Mouse (Mus musculus) hindbrain, embryonic 16.5 days (tissue): ENCODE measurements around the gene Bglap2. TPM values are rescaled to one million over a fixed set of nuclear protein-coding genes. Genes with fewer than 3 reads are reported as not detected.

ENCODE experiments used
- ATAC-seq: fragments of 200-750 bp; cut with Nextera tagmentation; 2 replicates; pipeline ENCODE4 v1.8.0; 2017; ENCODE audit warnings: moderate TSS enrichment, moderate library complexity
- H3K27ac ChIP-seq: fragments of 300-500 bp; sonication (generic); 2 replicates; pipeline ENCODE4 v1.5.1; 2014; ENCODE audit warnings: low read depth, mild to moderate bottlenecking, control low read depth, low read length, moderate library complexity
- H3K27me3 ChIP-seq: fragments of 300-500 bp; sonication (generic); replicated peaks from 2 replicates; pipeline ENCODE4 v1.6.1; 2014; ENCODE audit warnings: low read length; ENCODE audit not compliant: control insufficient read depth, insufficient read depth
- H3K36me3 ChIP-seq: fragments of 300-500 bp; sonication (generic); 2 replicates; pipeline ENCODE4 v1.6.1; 2014; ENCODE audit warnings: mild to moderate bottlenecking, low read length, moderate library complexity, mixed read lengths; ENCODE audit not compliant: control insufficient read depth, insufficient read depth
- H3K4me1 ChIP-seq: fragments of 300-500 bp; sonication (generic); 2 replicates; pipeline ENCODE4 v1.6.1; 2014; ENCODE audit warnings: low read depth, low read length; ENCODE audit not compliant: control insufficient read depth, insufficient read depth
- H3K4me2 ChIP-seq: fragments of 300-500 bp; sonication (generic); 2 replicates; pipeline ENCODE4 v1.6.1; 2014; ENCODE audit warnings: mild to moderate bottlenecking, low read length, control low read depth, moderate library complexity
- H3K4me3 ChIP-seq: fragments of 300-500 bp; sonication (generic); 2 replicates; pipeline ENCODE4 v1.5.1; 2014; ENCODE audit warnings: mild to moderate bottlenecking, low read length, control low read depth, moderate library complexity
- H3K9ac ChIP-seq: fragments of 300-500 bp; sonication (generic); 2 replicates; pipeline ENCODE4 v1.6.1; 2014; ENCODE audit warnings: low read depth, mild to moderate bottlenecking, control low read depth, low read length, moderate library complexity
- H3K9me3 ChIP-seq: fragments of 300-500 bp; sonication (generic); 2 replicates; pipeline ENCODE4 v1.6.1; 2014; ENCODE audit warnings: mild to moderate bottlenecking, low read length, moderate library complexity; ENCODE audit not compliant: control insufficient read depth
- WGBS: fragments of 180-500 bp; shearing (Covaris S2); extraction: QIAGEN DNeasy Blood & Tissue Kit; methylation state at CpG from one replicate; pipeline ENCODE4 v1.1.7; 2014; 5-methylcytosine and 5-hydroxymethylcytosine counted together
- polyA plus RNA-seq: library from polyadenylated mRNA; unstranded; fragments of >200 nt; fragmentation: Nextera tagmentation; extraction: Ambion mirVana; gene quantifications from 2 replicates; pipeline ENCODE4 v1.2.1, GENCODE M21; 2015

Bglap2 gene
- polyA plus RNA-seq, 1 experiment from 2014 or later = not detected

DNA sequence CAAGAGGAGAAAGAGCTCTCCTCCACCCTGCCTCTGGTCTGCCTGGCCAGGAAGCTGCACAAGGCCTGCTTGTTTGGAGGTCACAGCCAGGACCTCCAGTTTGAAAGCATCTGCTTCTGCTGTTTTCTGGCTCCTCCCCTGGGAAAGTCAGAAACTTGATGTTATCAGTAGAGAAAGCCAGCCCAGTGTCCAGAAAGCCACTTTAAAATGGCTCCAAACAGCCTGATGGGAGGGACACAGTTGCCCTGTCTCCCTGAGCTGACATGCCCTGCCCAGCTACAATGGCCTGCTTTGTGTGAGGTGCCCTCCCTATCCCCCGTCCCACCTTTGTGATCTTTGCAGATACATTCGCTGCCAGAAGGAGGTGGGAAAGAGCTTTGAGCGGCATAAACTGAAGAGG lies 18.5 kb downstream of the Bglap2 start:
- no peak for ATAC-seq
- Histone ChIP-seq H3K27ac (no peak overlapping the region), H3K36me3 (peaks cover 54% of the 10 kb centered on the region), H3K4me2 (no peak overlapping the region), H3K9ac (no peak overlapping the region), H3K9me3 (no peaks in the 10 kb centered on the region), H3K4me3 (no peak overlapping the region), H3K27me3 (no peaks in the 10 kb centered on the region), H3K4me1 (no peaks in the 10 kb centered on the region)
- 75% methylated on average over 3 of the region's 3 CpGs for WGBS

DNA sequence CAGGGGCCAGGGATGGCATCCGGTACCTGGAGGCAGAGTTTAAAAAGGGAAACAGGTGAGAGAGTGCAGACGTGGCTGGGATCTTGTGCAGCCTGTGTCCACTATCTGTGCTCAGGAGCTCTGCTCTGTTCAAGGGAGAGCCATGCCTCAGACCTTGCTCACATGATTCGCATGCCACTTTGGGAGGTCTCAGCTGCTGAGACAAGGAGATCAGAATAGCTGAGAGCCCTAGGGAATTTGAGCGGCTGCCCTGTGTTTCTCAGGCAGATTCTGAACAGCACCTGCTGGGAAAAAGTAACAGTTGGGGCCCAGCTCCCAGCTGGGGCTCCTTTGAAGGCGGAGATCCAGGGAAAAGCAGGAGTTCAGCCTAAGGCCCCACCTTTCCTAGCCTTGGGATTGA lies 18.9 kb downstream of the Bglap2 start:
- Histone ChIP-seq H3K27me3 (no peaks in the 10 kb centered on the region), H3K9me3 (no peaks in the 10 kb centered on the region), H3K4me3 (no peak overlapping the region), H3K4me2 (no peak overlapping the region), H3K36me3 (peaks cover 54% of the 10 kb centered on the region), H3K9ac (no peak overlapping the region), H3K27ac (no peak overlapping the region), H3K4me1 (no peaks in the 10 kb centered on the region)
- ATAC-seq = no peak
- 58% methylated on average over 5 of the region's 5 CpGs for WGBS

- Histone ChIP-seq H3K9me3 (no peaks in the 10 kb centered on the region), H3K27ac (no peak overlapping the region), H3K4me3 (no peak overlapping the region), H3K36me3 (peaks cover 72% of the 10 kb centered on the region), H3K4me2 (no peak overlapping the region), H3K9ac (no peak overlapping the region), H3K27me3 (no peaks in the 10 kb centered on the region), H3K4me1 (no peaks in the 10 kb centered on the region)
- WGBS = 96% methylated on average over 8 of the region's 8 CpGs
- no peak for ATAC-seq
These were observed 23.9 kb downstream of the Bglap2 start for GRCm38 (mm10) chr3:88354396-88355165.

GRCm38 (mm10) chr3:88352907-88353306 lies 25.6 kb downstream of the Bglap2 start:
- H3K36me3 ChIP-seq = peaks cover 70% of the 10 kb centered on the region
- 90% methylated on average over 9 of the region's 9 CpGs for WGBS
- H3K27ac ChIP-seq = no peak overlapping the region
- H3K27me3 ChIP-seq = no peaks in the 10 kb centered on the region
- H3K9me3 ChIP-seq = no peaks in the 10 kb centered on the region
- no peaks in the 10 kb centered on the region for H3K4me1 ChIP-seq
- H3K9ac ChIP-seq = no peak overlapping the region
- no peak for ATAC-seq
- no peak overlapping the region for H3K4me2 ChIP-seq
- H3K4me3 ChIP-seq = no peak overlapping the region

DNA sequence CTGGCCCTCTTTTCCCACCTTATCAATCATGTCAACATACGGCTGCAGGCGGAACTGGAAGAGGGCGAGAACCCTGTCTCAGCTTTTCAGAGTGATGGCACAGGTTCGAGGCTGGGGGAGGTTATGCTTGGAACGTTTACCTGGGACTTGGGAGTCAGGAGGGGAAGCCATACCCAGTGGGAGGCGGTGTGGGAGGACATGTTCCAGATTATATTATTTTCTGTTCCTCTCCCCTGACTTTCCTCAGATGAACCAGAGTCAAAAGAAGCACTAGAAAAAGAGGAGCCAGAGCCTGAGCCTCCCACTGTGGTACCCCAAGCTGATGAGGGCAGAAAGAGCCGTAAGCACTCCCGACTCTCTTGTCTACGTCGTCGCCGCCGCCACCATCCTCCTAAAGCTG lies 27.8 kb downstream of the Bglap2 start:
- WGBS = 95% methylated on average over 13 of the region's 13 CpGs
- Histone ChIP-seq H3K36me3 (peaks cover 72% of the 10 kb centered on the region), H3K27me3 (no peaks in the 10 kb centered on the region), H3K9ac (no peak overlapping the region), H3K4me2 (no peak overlapping the region), H3K27ac (no peak overlapping the region), H3K4me1 (no peaks in the 10 kb centered on the region), H3K4me3 (no peak overlapping the region), H3K9me3 (no peaks in the 10 kb centered on the region)
- ATAC-seq = no peak

DNA sequence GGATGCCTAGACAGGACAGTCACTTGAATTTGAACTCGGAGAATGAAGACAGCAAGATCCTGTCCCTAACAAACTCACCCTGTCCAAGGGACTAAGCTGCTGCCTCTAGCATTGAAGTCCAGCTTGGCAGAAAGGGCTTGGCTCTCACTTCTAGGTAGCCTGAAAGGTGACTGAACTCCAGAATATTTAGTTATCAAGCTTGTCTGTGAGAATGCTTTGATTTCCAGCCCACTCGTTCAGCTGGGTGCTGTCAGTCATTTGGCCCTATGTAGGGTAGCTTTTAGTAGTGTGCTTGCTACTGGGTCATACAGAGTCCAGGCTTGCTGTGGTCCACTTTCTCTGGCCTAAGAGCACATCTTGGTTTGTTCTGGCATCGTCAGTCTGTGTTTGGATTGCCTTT lies 39.5 kb downstream of the Bglap2 start:
- H3K9me3 ChIP-seq = no peaks in the 10 kb centered on the region
- peaks cover 13% of the 10 kb centered on the region for H3K4me1 ChIP-seq
- no peak overlapping the region for H3K4me2 ChIP-seq
- no peak for ATAC-seq
- H3K27ac ChIP-seq = no peak overlapping the region
- no peak overlapping the region for H3K9ac ChIP-seq
- H3K27me3 ChIP-seq = no peaks in the 10 kb centered on the region
- 73% methylated on average over 3 of the region's 3 CpGs for WGBS
- H3K36me3 ChIP-seq = peaks cover 17% of the 10 kb centered on the region
- H3K4me3 ChIP-seq = no peak overlapping the region

GRCm38 (mm10) chr3:88338316-88338715 lies 40.2 kb downstream of the Bglap2 start:
- 95% methylated on average over 7 of the region's 7 CpGs for WGBS
- Histone ChIP-seq H3K4me3 (no peak overlapping the region), H3K9me3 (no peaks in the 10 kb centered on the region), H3K27ac (no peak overlapping the region), H3K4me1 (peaks cover 13% of the 10 kb centered on the region), H3K27me3 (no peaks in the 10 kb centered on the region), H3K36me3 (peaks cover 15% of the 10 kb centered on the region), H3K9ac (no peak overlapping the region), H3K4me2 (no peak overlapping the region)
- ATAC-seq = no peak

GRCm38 (mm10) chr3:88337367-88338020 lies 41.0 kb downstream of the Bglap2 start:
- ATAC-seq = no peak
- H3K27ac ChIP-seq = no peak overlapping the region
- H3K4me3 ChIP-seq = peak overlapping the region; percentile 5; the same call in 1 of the 2 replicates
- peak overlapping the region; percentile 69 for H3K4me2 ChIP-seq
- peaks cover 7% of the 10 kb centered on the region for H3K36me3 ChIP-seq
- no peaks in the 10 kb centered on the region for H3K27me3 ChIP-seq
- H3K4me1 ChIP-seq = peaks cover 13% of the 10 kb centered on the region
- H3K9ac ChIP-seq = peak overlapping the region; percentile 56; the same call in 1 of the 2 replicates
- WGBS = 79% methylated on average over 11 of the region's 11 CpGs
- no peaks in the 10 kb centered on the region for H3K9me3 ChIP-seq
